Mouse (Mus musculus) embryonic facial prominence, embryonic 11.5 days (tissue): ENCODE results near the gene Hmgcs2. TPM values are rescaled to one million over a fixed set of nuclear protein-coding genes. Genes with fewer than 3 reads are reported as not detected.

Experiments
- polyA plus RNA-seq: library from polyadenylated mRNA; unstranded; fragments of >200 nt; fragmentation: Nextera tagmentation; extraction: Ambion mirVana; gene quantifications from 2 replicates; pipeline ENCODE4 v1.2.1, GENCODE M21; 2014

The Hmgcs2 gene
- polyA plus RNA-seq, 1 experiment from 2014 or later = 1.7 TPM

Other genes with a start within 250 kb of the Hmgcs2 start
- gene Adam30, start 119.8 kb upstream of the Hmgcs2 start, polyA plus RNA-seq = not detected in 2 replicates
- gene Reg4, start 58.3 kb upstream of the Hmgcs2 start, polyA plus RNA-seq = not detected in 2 replicates
- gene Phgdh, start 59.6 kb downstream of the Hmgcs2 start, polyA plus RNA-seq = 302 and 306 TPM in 2 replicates
- gene Zfp697, start 102.0 kb downstream of the Hmgcs2 start, polyA plus RNA-seq = 9.7 and 9.9 TPM in 2 replicates
- not detected in 2 replicates for gene Gm4450, start 176.7 kb downstream of the Hmgcs2 start, polyA plus RNA-seq
- gene Hsd3b4, start 230.1 kb downstream of the Hmgcs2 start, polyA plus RNA-seq = not detected in 2 replicates